Mouse (Mus musculus) Patski (cell line): Measurements from ENCODE around the gene Rell1. TPM values are rescaled to one million over a fixed set of nuclear protein-coding genes. Genes with fewer than 3 reads are reported as not detected.

Experiments
- ATAC-seq: fragments of 100-300 bp; one replicate; pipeline ENCODE4 v1.8.0; 2021
- CTCF ChIA-PET: fragments of 350-600 bp; sonication (Branson Sonifier 250); formaldehyde crosslinking; loops from one replicate; lab custom pipeline; 2022; ENCODE audit warnings: inconsistent platforms; lab: Charles Lee
- POLR2A ChIA-PET: fragments of 350-600 bp; sonication (Branson Sonifier 250); formaldehyde crosslinking; loops from one replicate; lab custom pipeline; 2022; ENCODE audit warnings: antibody characterized with exemption, inconsistent platforms; lab: Charles Lee
- DNase-seq: peaks from one replicate; pipeline ENCODE4 v3.0.0-alpha.2; 2011; ENCODE audit warnings: low read depth, low spot score
- H3K27me3 ChIP-seq: fragments of 371-371 bp; one replicate; pipeline ENCODE4 v1.5.1; 2021
- CTCF ChIP-seq: fragments of 100-300 bp; IDR thresholded peaks from one replicate; pipeline ENCODE4 v1.5.1; 2021
- in situ Hi-C: fragments of 300-500 bp; cut with MboI; formaldehyde crosslinking; loops from 3 replicates; pipeline ENCODE4 v1.11.1; 2018; ENCODE audit warnings: low pct_unique_long_range_greater_than_20kb, mixed read lengths
- polyA plus RNA-seq: library from polyadenylated mRNA; unstranded; gene quantifications from one replicate; pipeline ENCODE4 v1.2.3, GENCODE M21; 2021

Gene Rell1
- polyA plus RNA-seq, 1 experiment from 2014 or later: 100 TPM

DNA sequence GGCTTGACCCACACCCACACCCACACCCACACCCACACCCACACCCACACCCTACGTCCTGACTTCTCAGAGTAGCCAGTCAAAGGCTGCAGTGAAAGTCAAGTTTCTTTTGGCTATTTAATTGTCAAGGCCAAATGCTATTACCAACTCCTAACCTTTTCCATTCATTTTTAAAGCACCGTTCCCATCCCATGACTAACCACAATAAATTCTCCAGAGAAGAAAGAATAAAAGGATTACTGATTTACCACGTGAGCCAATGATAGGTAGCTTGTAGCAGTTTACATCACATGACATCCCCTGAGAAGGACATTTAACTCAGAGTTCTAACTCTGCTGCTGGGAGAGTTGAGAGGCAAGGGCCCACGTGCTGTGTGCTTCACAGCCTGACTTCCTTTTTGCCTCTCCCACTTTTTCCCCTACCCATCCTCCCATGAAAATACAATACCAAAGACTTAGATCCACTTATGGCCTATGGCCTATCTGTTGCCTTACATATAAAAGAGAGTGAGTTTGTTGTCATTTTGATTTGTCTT, 37.8 kb downstream of the Rell1 start:
- H3K27me3 ChIP-seq: no peaks in the 10 kb centered on the region
- CTCF ChIA-PET: interaction anchor here (1.0 to 1.8 kb wide), 2 partner anchors 10 to 13 kb away, joined by 3 to 4 read pairs; no protein-coding TSS in a partner anchor
- no peak for DNase-seq
- POLR2A ChIA-PET: interaction anchor here (0.6 to 0.9 kb wide), 3 partner anchors 9 to 136 kb away, joined by 3 to 7 read pairs (median 5); no protein-coding TSS in a partner anchor
- no peak for TF ChIP-seq CTCF
- in situ Hi-C loops: no loop called here
- ATAC-seq: peak; percentile 34

DNA sequence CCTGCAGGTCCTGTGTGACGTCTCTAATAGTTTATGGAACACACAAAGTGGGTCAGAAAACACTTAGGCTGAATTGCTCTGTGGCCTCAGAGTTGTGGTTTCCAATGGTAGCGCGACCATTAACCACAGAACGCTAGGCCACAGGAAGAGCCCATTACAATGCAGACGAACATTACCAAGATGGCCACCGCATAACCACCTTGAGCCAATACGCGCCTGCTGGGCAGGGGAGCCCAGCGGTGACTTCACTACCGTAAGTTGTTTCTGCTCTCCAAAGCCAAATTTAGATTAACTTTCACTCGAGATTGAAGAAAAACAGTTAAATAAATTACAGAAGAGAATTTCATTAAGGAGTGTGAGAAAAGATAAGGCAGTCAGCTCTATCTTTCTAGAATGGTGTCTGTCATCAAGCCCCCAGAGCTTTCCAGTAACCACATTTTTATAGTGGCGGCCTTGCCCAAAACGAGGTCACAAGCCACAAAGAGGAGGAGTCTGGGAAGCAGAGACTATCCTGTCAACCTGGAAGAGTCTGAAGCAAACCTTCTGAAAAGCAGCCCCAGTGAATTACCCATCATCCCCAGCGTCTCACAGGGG, 43.6 kb downstream of the Rell1 start:
- no peak for DNase-seq
- in situ Hi-C loops: no loop called here
- H3K27me3 ChIP-seq: no peaks in the 10 kb centered on the region
- no peak for TF ChIP-seq CTCF
- no peak for ATAC-seq
- ChIA-PET POLR2A (no interaction called here), CTCF (interaction anchor here (2.3 kb wide), 1 partner anchor 145 kb away, joined by 8 read pairs; no protein-coding TSS in a partner anchor)

DNA sequence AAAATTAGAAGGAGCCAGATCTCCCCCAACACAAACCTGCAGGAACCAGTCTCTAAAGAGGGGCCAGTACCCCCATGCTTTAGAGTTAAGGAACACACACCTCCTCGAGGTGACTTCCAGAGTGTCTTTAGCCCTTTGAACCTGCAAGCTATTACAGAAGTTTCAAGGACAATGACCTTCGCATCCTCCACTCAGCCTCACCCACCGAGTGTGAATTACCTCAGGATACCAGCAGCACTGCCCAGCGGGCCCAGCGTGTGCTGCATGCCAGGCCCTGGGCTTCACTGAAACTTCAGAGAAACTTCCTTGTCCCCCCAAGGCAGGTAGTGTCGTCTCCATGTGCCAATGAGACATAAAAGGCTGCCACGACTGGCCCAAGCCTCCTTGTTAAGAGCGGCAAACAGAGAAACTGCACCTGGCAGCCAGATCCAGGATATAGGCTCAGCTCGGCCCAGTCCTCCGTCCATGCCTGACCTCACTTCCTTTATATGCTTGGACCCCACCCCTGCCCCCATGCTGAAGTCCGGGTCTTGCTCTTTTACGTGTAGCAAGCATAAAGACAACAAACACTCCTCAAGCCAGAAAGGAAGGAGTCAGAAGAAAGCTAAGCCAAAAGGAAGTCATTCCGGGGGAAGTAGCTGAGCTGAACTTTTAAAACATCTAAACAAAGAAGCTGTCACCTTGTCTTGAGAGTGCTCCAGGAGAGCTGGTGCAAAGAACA, 45.2 kb downstream of the Rell1 start:
- ChIA-PET POLR2A (no interaction called here), CTCF (interaction anchor here (1.5 to 2.3 kb wide), 2 partner anchors 44 to 147 kb away, joined by 3 to 8 read pairs; no protein-coding TSS in a partner anchor)
- no peak for ATAC-seq
- TF ChIP-seq CTCF: no peak
- no peak for DNase-seq
- no peaks in the 10 kb centered on the region for H3K27me3 ChIP-seq
- in situ Hi-C loops: no loop called here

DNA sequence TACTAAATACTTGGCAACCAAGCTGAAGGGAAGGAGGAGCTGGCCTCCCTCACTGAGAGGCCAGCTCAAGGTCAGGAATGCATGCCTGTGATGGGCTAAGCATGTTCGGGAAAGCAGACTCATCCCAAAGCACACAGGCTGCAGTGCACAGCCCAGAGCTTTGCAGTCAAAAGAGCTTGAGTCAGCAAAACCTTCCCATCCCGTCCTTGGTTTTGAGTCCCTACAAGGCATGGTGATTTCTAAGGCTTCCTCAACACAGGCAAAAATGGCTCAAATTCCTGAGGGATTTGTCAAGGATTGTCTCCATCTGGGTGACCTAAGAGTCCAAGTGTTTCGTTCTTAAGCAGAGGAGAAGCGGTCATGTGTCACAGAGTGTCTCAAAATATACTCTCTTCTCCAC, 50.5 kb downstream of the Rell1 start:
- ChIA-PET CTCF (interaction anchor here (0.8 to 1.6 kb wide), 4 partner anchors 12 to 152 kb away, joined by 3 to 10 read pairs (median 4); no protein-coding TSS in a partner anchor), POLR2A (no interaction called here)
- H3K27me3 ChIP-seq: no peaks in the 10 kb centered on the region
- peak; percentile 84 for DNase-seq
- no peak for TF ChIP-seq CTCF
- ATAC-seq: peak; percentile 99
- in situ Hi-C loops: no loop called here

DNA sequence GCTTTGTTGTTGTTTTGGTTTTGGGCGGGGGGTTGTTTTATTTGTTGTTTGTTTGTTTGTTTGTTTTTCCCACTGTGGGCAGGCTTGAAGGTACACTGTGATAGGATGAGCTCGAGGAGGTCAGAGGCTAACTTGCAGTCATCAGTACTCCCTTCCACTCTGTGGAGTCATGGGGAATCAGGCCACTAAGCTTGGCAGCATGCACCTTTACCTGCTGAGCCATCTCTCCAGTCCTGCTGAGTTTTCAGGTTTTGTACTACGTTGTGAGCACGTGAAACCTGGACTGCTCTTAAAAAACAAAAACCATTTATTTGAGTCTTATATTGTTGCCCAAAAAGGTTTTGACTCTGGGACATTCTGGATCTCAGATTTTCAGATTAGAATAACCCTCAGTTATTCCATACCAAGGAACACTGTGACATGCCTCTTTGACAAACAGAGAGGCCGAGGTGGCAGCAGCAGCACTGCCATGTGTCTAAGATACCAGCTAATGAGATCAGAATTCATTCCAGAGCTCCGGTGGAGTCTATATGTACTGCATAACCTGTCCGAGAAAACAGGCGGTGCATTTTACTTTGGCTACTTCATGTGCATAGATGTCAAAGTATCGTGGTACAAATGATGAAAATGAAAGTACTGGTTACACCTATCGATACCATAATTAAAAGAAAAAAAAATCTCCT, 52.1 kb downstream of the Rell1 start:
- DNase-seq: no peak
- TF ChIP-seq CTCF: no peak
- in situ Hi-C loops: no loop called here
- ATAC-seq: no peak
- no peaks in the 10 kb centered on the region for H3K27me3 ChIP-seq
- ChIA-PET CTCF (interaction anchor here (1.0 to 2.8 kb wide), 6 partner anchors 9 to 154 kb away, joined by 3 to 11 read pairs (median 4); no protein-coding TSS in a partner anchor), POLR2A (interaction anchor here (0.7 to 1.0 kb wide), 3 partner anchors 9 to 178 kb away, joined by 3 read pairs; partner anchors contain the start of gene Rell1)

DNA sequence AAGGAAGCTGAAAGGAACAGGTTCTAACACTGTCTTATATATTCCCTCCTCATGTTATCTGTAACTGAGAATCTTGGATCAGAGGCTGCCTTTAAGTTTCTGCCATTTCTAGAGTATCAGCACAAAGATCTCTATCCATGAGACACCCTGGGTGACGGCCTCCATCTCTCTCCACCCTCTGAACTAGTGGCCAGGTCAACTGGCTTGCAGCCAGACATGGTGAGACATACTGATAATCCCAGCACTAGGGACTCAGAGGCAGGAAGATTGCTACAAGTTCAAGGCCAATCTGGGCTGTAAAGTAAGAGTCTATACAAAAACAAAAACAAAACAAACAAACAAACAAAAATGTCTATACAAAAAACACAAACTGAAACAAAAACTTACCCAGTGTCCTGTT, 53.8 kb downstream of the Rell1 start:
- in situ Hi-C loops: no loop called here
- POLR2A ChIA-PET: no interaction called here
- CTCF ChIA-PET: interaction anchor here (2.8 kb wide), 1 partner anchor 155 kb away, joined by 11 read pairs; no protein-coding TSS in a partner anchor

DNA sequence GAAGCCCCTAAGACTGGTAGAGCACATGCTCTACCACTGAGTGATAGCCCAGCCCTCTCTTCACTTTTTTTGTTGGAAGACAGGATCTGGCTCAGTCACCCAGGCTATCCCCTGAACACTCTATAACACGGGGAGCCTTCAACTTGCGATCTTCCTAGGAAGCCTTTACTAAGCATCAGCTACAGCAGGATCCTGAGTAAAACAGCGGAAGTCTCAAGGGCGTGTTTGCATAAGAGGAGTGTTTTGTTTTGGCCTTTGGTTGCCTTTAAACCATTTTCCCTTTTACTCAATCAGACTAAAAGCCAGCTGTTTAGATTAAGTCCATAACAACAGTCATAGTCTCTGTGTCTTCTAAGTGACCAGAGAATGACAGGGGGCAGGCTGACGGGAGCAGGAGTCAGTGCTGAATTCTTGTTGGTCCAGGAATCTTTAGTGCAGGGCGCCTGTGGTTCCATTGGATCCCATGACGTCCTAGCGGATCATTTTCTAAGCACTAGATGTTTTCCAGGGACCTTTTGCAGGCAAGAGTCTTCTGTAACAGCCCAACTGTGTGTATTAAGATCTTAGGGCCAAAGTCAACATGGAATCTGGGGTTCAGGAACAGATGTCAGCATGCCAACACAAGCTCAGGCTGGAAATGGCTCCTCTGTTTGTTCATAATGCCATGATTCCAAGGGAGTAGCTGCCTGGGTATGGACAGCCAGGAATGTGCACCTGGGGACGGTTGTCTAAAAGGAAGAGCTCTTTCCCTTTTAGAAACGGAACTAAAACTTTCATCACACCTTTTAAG, 58.3 kb downstream of the Rell1 start:
- H3K27me3 ChIP-seq: no peaks in the 10 kb centered on the region
- POLR2A ChIA-PET: interaction anchor here (0.8 kb wide), 1 partner anchor 44 kb away, joined by 3 read pairs; no protein-coding TSS in a partner anchor
- DNase-seq (no peak), ATAC-seq (no peak)
- in situ Hi-C loops: no loop called here
- CTCF ChIA-PET: interaction anchor here (1.1 to 3.6 kb wide), 2 partner anchors 18 to 160 kb away, joined by 3 to 16 read pairs; no protein-coding TSS in a partner anchor
- no peak for TF ChIP-seq CTCF

More for the DNA sequence above, 53.8 kb downstream of the Rell1 start:
- H3K27me3 ChIP-seq: no peaks in the 10 kb centered on the region
- TF ChIP-seq CTCF: no peak
- DNase-seq (no peak), ATAC-seq (no peak)

DNA sequence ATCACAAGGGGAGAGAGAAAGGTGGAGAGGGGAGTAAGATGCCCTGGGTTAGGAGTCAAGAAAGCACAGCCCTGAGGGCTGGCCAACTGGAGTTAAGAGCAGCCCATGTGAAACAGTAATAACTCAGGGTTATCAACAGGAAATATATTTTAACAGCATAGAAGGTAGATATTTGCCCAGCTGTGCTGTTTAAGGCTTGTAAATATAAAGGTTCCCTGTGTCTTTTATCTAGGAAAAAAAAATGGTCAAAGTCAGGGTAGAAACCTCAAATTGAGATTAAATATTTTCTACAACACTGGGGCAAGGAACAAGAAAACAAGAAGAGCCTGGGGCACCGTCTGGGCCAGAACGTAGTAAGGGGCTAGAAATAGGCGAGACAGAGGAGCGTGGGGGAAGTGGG, 61.2 kb downstream of the Rell1 start:
- CTCF ChIA-PET: interaction anchor here (0.9 to 5.6 kb wide), 9 partner anchors 9 to 295 kb away, joined by 3 to 63 read pairs (median 3); no protein-coding TSS in a partner anchor
- POLR2A ChIA-PET: interaction anchor here (1.0 kb wide), 1 partner anchor 9 kb away, joined by 3 read pairs; no protein-coding TSS in a partner anchor
- in situ Hi-C loops: loop anchor here (5.0 kb wide), 3 partner anchors 55 to 360 kb away; no protein-coding TSS in a partner anchor

More for the DNA sequence above, 61.2 kb downstream of the Rell1 start:
- no peak for TF ChIP-seq CTCF
- no peak for DNase-seq
- no peak for ATAC-seq
- H3K27me3 ChIP-seq: no peaks in the 10 kb centered on the region
